Mouse (Mus musculus) forebrain, embryonic 13.5 days (tissue): Measurements from ENCODE around the gene Smurf2. TPM values are rescaled to one million over a fixed set of nuclear protein-coding genes. Genes with fewer than 3 reads are reported as not detected.

Source experiments
- ATAC-seq: fragments of 200-750 bp; cut with Nextera tagmentation; 2 replicates; pipeline ENCODE4 v1.8.0; 2017
- H3K27ac ChIP-seq: fragments of 300-500 bp; sonication (generic); 2 replicates; pipeline ENCODE4 v1.5.1; 2015; ENCODE audit warnings: inconsistent platforms, mild to moderate bottlenecking, moderate library complexity
- H3K27me3 ChIP-seq: fragments of 300-500 bp; sonication (generic); 2 replicates; pipeline ENCODE4 v1.6.1; 2015; ENCODE audit warnings: mild to moderate bottlenecking, inconsistent platforms
- H3K36me3 ChIP-seq: fragments of 300-500 bp; sonication (generic); 2 replicates; pipeline ENCODE4 v1.6.1; 2015; ENCODE audit warnings: mild to moderate bottlenecking, inconsistent platforms; ENCODE audit not compliant: poor library complexity, severe bottlenecking
- H3K4me1 ChIP-seq: fragments of 300-500 bp; sonication (generic); 2 replicates; pipeline ENCODE4 v1.6.1; 2015; ENCODE audit warnings: inconsistent platforms
- H3K4me2 ChIP-seq: fragments of 300-500 bp; sonication (generic); 2 replicates; pipeline ENCODE4 v1.6.1; 2015; ENCODE audit warnings: inconsistent platforms, mild to moderate bottlenecking, moderate library complexity
- H3K4me3 ChIP-seq: fragments of 300-500 bp; sonication (generic); 2 replicates; pipeline ENCODE4 v1.5.1; 2015; ENCODE audit warnings: mild to moderate bottlenecking, inconsistent platforms
- H3K9ac ChIP-seq: fragments of 300-500 bp; sonication (generic); 2 replicates; pipeline ENCODE4 v1.6.1; 2015; ENCODE audit warnings: mild to moderate bottlenecking, inconsistent platforms
- H3K9me3 ChIP-seq: fragments of 300-500 bp; sonication (generic); replicated peaks from 2 replicates; pipeline ENCODE4 v1.6.1; 2016; ENCODE audit warnings: inconsistent platforms
- WGBS: fragments of 180-500 bp; shearing (Covaris S2); methylation state at CpG from one replicate; pipeline ENCODE4 v1.1.7; 2015; 5-methylcytosine and 5-hydroxymethylcytosine counted together
- polyA plus RNA-seq: library from polyadenylated mRNA; unstranded; fragments of >200 nt; fragmentation: Nextera tagmentation; extraction: Ambion mirVana; gene quantifications from 2 replicates; pipeline ENCODE4 v1.2.1, GENCODE M21; 2015

The Smurf2 gene
- polyA plus RNA-seq: 15.9 and 16.0 TPM in 2 replicates

GRCm38 (mm10) chr11:106920551-106921379 lies at the start of gene Smurf2:
Gene Smurf2 (minus strand): TSS chr11:106920715.
- Histone ChIP-seq H3K4me2 (peak within 1 kb of the TSS; percentile 94), H3K4me3 (peak within 1 kb of the TSS; percentile 95), H3K27ac (peak within 1 kb of the TSS; percentile 92), H3K27me3 (no peaks in the 10 kb centered on the region), H3K9me3 (no peaks in the 10 kb centered on the region), H3K9ac (peak within 1 kb of the TSS; percentile 96), H3K36me3 (no peaks in the 10 kb centered on the region), H3K4me1 (peaks cover 34% of the 10 kb centered on the region)
- peak; percentile 98 for ATAC-seq
- WGBS: 4% methylated on average over 39 of the region's 72 CpGs

- H3K27ac ChIP-seq: no peak overlapping the region
- no peak overlapping the region for H3K4me2 ChIP-seq
- no peaks in the 10 kb centered on the region for H3K27me3 ChIP-seq
- ATAC-seq: no peak
- no peaks in the 10 kb centered on the region for H3K36me3 ChIP-seq
- no peaks in the 10 kb centered on the region for H3K9me3 ChIP-seq
- H3K4me1 ChIP-seq: no peaks in the 10 kb centered on the region
- H3K9ac ChIP-seq: no peak overlapping the region
- WGBS: 95% methylated on average over 8 of the region's 8 CpGs
- H3K4me3 ChIP-seq: no peak overlapping the region
These were observed 49.3 kb upstream of the Smurf2 start for GRCm38 (mm10) chr11:106969798-106970197.

- Histone ChIP-seq H3K27ac (no peak overlapping the region), H3K4me2 (no peak overlapping the region), H3K27me3 (no peaks in the 10 kb centered on the region), H3K9me3 (no peaks in the 10 kb centered on the region), H3K4me3 (no peak overlapping the region), H3K9ac (no peak overlapping the region), H3K36me3 (no peaks in the 10 kb centered on the region), H3K4me1 (no peaks in the 10 kb centered on the region)
- WGBS: 85% methylated on average over 10 of the region's 10 CpGs
- no peak for ATAC-seq
These were observed 47.1 kb upstream of the Smurf2 start for GRCm38 (mm10) chr11:106967630-106968029.

- WGBS: 94% methylated on average over 4 of the region's 4 CpGs
These were observed 45.4 kb upstream of the Smurf2 start for GRCm38 (mm10) chr11:106965881-106966280.

GRCm38 (mm10) chr11:106962310-106962709 lies 41.8 kb upstream of the Smurf2 start:
- no peaks in the 10 kb centered on the region for H3K4me1 ChIP-seq
- WGBS: 85% methylated on average over 9 of the region's 9 CpGs
- no peaks in the 10 kb centered on the region for H3K36me3 ChIP-seq

More at GRCm38 (mm10) chr11:106965881-106966280, 45.4 kb upstream of the Smurf2 start:
- ATAC-seq: no peak
- Histone ChIP-seq H3K36me3 (no peaks in the 10 kb centered on the region), H3K27me3 (no peaks in the 10 kb centered on the region), H3K27ac (no peak overlapping the region), H3K4me3 (no peak overlapping the region), H3K4me1 (no peaks in the 10 kb centered on the region), H3K9me3 (no peaks in the 10 kb centered on the region), H3K9ac (no peak overlapping the region), H3K4me2 (no peak overlapping the region)

GRCm38 (mm10) chr11:106961471-106962081 lies 41.1 kb upstream of the Smurf2 start:
- Histone ChIP-seq H3K27me3 (no peaks in the 10 kb centered on the region), H3K4me1 (no peaks in the 10 kb centered on the region), H3K9ac (no peak overlapping the region), H3K4me3 (no peak overlapping the region), H3K27ac (no peak overlapping the region), H3K4me2 (no peak overlapping the region), H3K9me3 (no peaks in the 10 kb centered on the region), H3K36me3 (no peaks in the 10 kb centered on the region)
- 84% methylated on average over 13 of the region's 13 CpGs for WGBS
- no peak for ATAC-seq

More at GRCm38 (mm10) chr11:106962310-106962709, 41.8 kb upstream of the Smurf2 start:
- Histone ChIP-seq H3K9ac (no peak overlapping the region), H3K4me3 (no peak overlapping the region), H3K27ac (no peak overlapping the region), H3K9me3 (no peaks in the 10 kb centered on the region), H3K4me2 (no peak overlapping the region), H3K27me3 (no peaks in the 10 kb centered on the region)
- ATAC-seq: no peak

GRCm38 (mm10) chr11:106959121-106959520 lies 38.6 kb upstream of the Smurf2 start:
- no peaks in the 10 kb centered on the region for H3K9me3 ChIP-seq
- H3K36me3 ChIP-seq: no peaks in the 10 kb centered on the region
- H3K9ac ChIP-seq: no peak overlapping the region
- no peak overlapping the region for H3K27ac ChIP-seq
- no peak overlapping the region for H3K4me3 ChIP-seq
- H3K4me2 ChIP-seq: no peak overlapping the region
- ATAC-seq: no peak
- no peaks in the 10 kb centered on the region for H3K4me1 ChIP-seq
- 90% methylated on average over 5 of the region's 5 CpGs for WGBS
- no peaks in the 10 kb centered on the region for H3K27me3 ChIP-seq

- Histone ChIP-seq H3K9ac (no peak overlapping the region), H3K36me3 (no peaks in the 10 kb centered on the region), H3K27ac (no peak overlapping the region), H3K4me1 (no peaks in the 10 kb centered on the region), H3K4me2 (no peak overlapping the region), H3K9me3 (no peaks in the 10 kb centered on the region), H3K27me3 (no peaks in the 10 kb centered on the region), H3K4me3 (no peak overlapping the region)
- ATAC-seq: no peak
- WGBS: 88% methylated on average over 6 of the region's 6 CpGs
These were observed 38.0 kb upstream of the Smurf2 start for GRCm38 (mm10) chr11:106958407-106959071.

- no peaks in the 10 kb centered on the region for H3K4me1 ChIP-seq
- H3K4me2 ChIP-seq: no peak overlapping the region
- WGBS: 90% methylated on average over 12 of the region's 12 CpGs
- no peak overlapping the region for H3K4me3 ChIP-seq
- H3K9ac ChIP-seq: no peak overlapping the region
- H3K27me3 ChIP-seq: no peaks in the 10 kb centered on the region
- no peak overlapping the region for H3K27ac ChIP-seq
- H3K9me3 ChIP-seq: no peaks in the 10 kb centered on the region
- H3K36me3 ChIP-seq: no peaks in the 10 kb centered on the region
- ATAC-seq: no peak
These were observed 36.9 kb upstream of the Smurf2 start for GRCm38 (mm10) chr11:106957271-106957980.

GRCm38 (mm10) chr11:106954566-106954965 lies 34.1 kb upstream of the Smurf2 start:
- Histone ChIP-seq H3K9ac (no peak overlapping the region), H3K36me3 (no peaks in the 10 kb centered on the region), H3K4me1 (no peaks in the 10 kb centered on the region), H3K9me3 (no peaks in the 10 kb centered on the region), H3K4me3 (no peak overlapping the region), H3K4me2 (no peak overlapping the region), H3K27ac (no peak overlapping the region), H3K27me3 (no peaks in the 10 kb centered on the region)
- 78% methylated on average over 8 of the region's 8 CpGs for whole genome bisulfite sequencing
- no peak for ATAC-seq

- no peaks in the 10 kb centered on the region for H3K9me3 ChIP-seq
- H3K36me3 ChIP-seq: no peaks in the 10 kb centered on the region
These were observed 33.6 kb upstream of the Smurf2 start for GRCm38 (mm10) chr11:106954116-106954515.

More at GRCm38 (mm10) chr11:106954116-106954515, 33.6 kb upstream of the Smurf2 start:
- 83% methylated on average over 9 of the region's 9 CpGs for WGBS
- Histone ChIP-seq H3K4me1 (no peaks in the 10 kb centered on the region), H3K4me2 (no peak overlapping the region), H3K4me3 (no peak overlapping the region), H3K27me3 (no peaks in the 10 kb centered on the region), H3K9ac (no peak overlapping the region), H3K27ac (no peak overlapping the region)
- ATAC-seq: no peak
